Mouse (Mus musculus) G1E (cell line): ENCODE results near the gene Larp4b. TPM values are rescaled to one million over a fixed set of nuclear protein-coding genes. Genes with fewer than 3 reads are reported as not detected.

ENCODE experiments used
- ATAC-seq: 2 replicates; pipeline ENCODE4 v1.8.0; 2016; ENCODE audit warnings: mild to moderate bottlenecking; ENCODE audit not compliant: insufficient number of reproducible peaks, poor library complexity, low FRiP score, severe bottlenecking; ENCODE audit errors: extremely low read depth
- DNase-seq: peaks from one replicate; pipeline ENCODE4 v3.0.0; 2012; ENCODE audit warnings: low spot score
- H3K27me3 ChIP-seq: 2 replicates; pipeline ENCODE4 v1.6.1; 2012; ENCODE audit warnings: mild to moderate bottlenecking, low read length, inconsistent platforms; ENCODE audit not compliant: insufficient read depth
- H3K36me3 ChIP-seq: replicated peaks from 2 replicates; pipeline ENCODE3; 2012; ENCODE audit warnings: mild to moderate bottlenecking, inconsistent platforms
- H3K4me1 ChIP-seq: 2 replicates; pipeline ENCODE4 v1.6.1; 2012; ENCODE audit warnings: low read depth, low read length, inconsistent platforms, mixed read lengths; ENCODE audit not compliant: insufficient read depth
- H3K4me3 ChIP-seq: 2 replicates; pipeline ENCODE4 v1.5.1; 2012; ENCODE audit warnings: low read depth, mild to moderate bottlenecking, inconsistent platforms, low read length, moderate library complexity, mixed read lengths
- H3K9me3 ChIP-seq: replicated peaks from 2 replicates; pipeline ENCODE4 v1.6.1; 2012; ENCODE audit warnings: inconsistent platforms
- CTCF ChIP-seq: IDR thresholded peaks from 2 replicates; pipeline ENCODE4 v1.5.1; 2012; ENCODE audit warnings: low read depth, low read length, inconsistent platforms, mixed read lengths
- GATA1 ChIP-seq: IDR thresholded peaks from 2 replicates; pipeline ENCODE4 v1.6.1; 2012; ENCODE audit warnings: borderline replicate concordance, low read length, inconsistent platforms, mixed read lengths
- GATA2 ChIP-seq: IDR thresholded peaks from 2 replicates; pipeline ENCODE4 v1.6.1; 2012; ENCODE audit warnings: low read depth, low read length, inconsistent platforms, borderline replicate concordance
- POLR2AphosphoS5 ChIP-seq: IDR thresholded peaks from 2 replicates; pipeline ENCODE4 v1.6.1; 2012; ENCODE audit warnings: low read depth, low read length, inconsistent platforms; ENCODE audit not compliant: insufficient replicate concordance
- TAL1 ChIP-seq: conservative IDR thresholded peaks from 2 replicates; pipeline ENCODE4 v1.6.1; 2012; ENCODE audit warnings: low read depth, low read length, inconsistent platforms, mixed read lengths
- polyA plus RNA-seq: library from polyadenylated mRNA; stranded (reverse); fragments of >175 nt; gene quantifications from 2 replicates; pipeline ENCODE4 v1.2.3, GENCODE M21; 2012
- total RNA-seq, 2 experiments: library from RNA; stranded (forward) in 1 of 2; stranded (reverse) in 1 of 2; fragments of 200-1000 nt in 1 of 2; fragments of >200 nt in 1 of 2; fragmentation: Nextera tagmentation in 1 of 2; gene quantifications; 2 replicates each; pipeline ENCODE4 v1.2.3; 2014 to 2017

The Larp4b gene
- total and polyA plus RNA-seq, 3 experiments, result 66.3 to 233 (median 208) TPM

GRCm38 (mm10) chr13:9120835-9121542 is 27.3 kb downstream of the Larp4b start:
- H3K4me3 ChIP-seq, result no peak overlapping the region
- peaks cover 17% of the 10 kb centered on the region for H3K4me1 ChIP-seq
- DNase-seq (no peak), ATAC-seq (no peak)
- TF ChIP-seq POLR2AphosphoS5 (no peak), TAL1 (no peak), GATA2 (no peak), GATA1 (no peak), CTCF (no peak)
- no peaks in the 10 kb centered on the region for H3K9me3 ChIP-seq
- peaks cover 89% of the 10 kb centered on the region for H3K36me3 ChIP-seq
- H3K27me3 ChIP-seq, result no peaks in the 10 kb centered on the region

- DNase-seq (no peak), ATAC-seq (no peak)
- no peaks in the 10 kb centered on the region for H3K27me3 ChIP-seq
- peaks cover 11% of the 10 kb centered on the region for H3K4me1 ChIP-seq
- H3K36me3 ChIP-seq, result peaks cover 88% of the 10 kb centered on the region
- TF ChIP-seq TAL1 (no peak), GATA1 (no peak)
- no peaks in the 10 kb centered on the region for H3K9me3 ChIP-seq
- H3K4me3 ChIP-seq, result no peak overlapping the region
These were observed 28.4 kb downstream of the Larp4b start for GRCm38 (mm10) chr13:9122045-9122444.

- no peak for DNase-seq
- H3K4me3 ChIP-seq, result no peak overlapping the region
- peaks cover 90% of the 10 kb centered on the region for H3K36me3 ChIP-seq
These were observed 31.5 kb downstream of the Larp4b start for GRCm38 (mm10) chr13:9125193-9125592.

GRCm38 (mm10) chr13:9127715-9128114 is 34.0 kb downstream of the Larp4b start:
- Histone ChIP-seq H3K4me1 (peaks cover 10% of the 10 kb centered on the region), H3K36me3 (peaks cover 91% of the 10 kb centered on the region), H3K4me3 (no peak overlapping the region), H3K9me3 (no peaks in the 10 kb centered on the region), H3K27me3 (no peaks in the 10 kb centered on the region)
- ATAC-seq (no peak), DNase-seq (no peak)
- no peak for TF ChIP-seq GATA2
- TF ChIP-seq TAL1, result no peak
- TF ChIP-seq GATA1, result no peak
- no peak for TF ChIP-seq POLR2AphosphoS5
- TF ChIP-seq CTCF, result no peak

More at GRCm38 (mm10) chr13:9125193-9125592, 31.5 kb downstream of the Larp4b start:
- ATAC-seq, result no peak
- TF ChIP-seq GATA1, result no peak
- no peak for TF ChIP-seq TAL1
- no peak for TF ChIP-seq POLR2AphosphoS5
- no peak for TF ChIP-seq CTCF
- no peak for TF ChIP-seq GATA2
- no peaks in the 10 kb centered on the region for H3K27me3 ChIP-seq
- peaks cover 5% of the 10 kb centered on the region for H3K4me1 ChIP-seq
- no peaks in the 10 kb centered on the region for H3K9me3 ChIP-seq

GRCm38 (mm10) chr13:9128707-9129314 is 35.1 kb downstream of the Larp4b start:
- ATAC-seq (no peak), DNase-seq (no peak)
- Histone ChIP-seq H3K27me3 (no peaks in the 10 kb centered on the region), H3K9me3 (no peaks in the 10 kb centered on the region), H3K4me3 (no peak overlapping the region), H3K4me1 (peaks cover 10% of the 10 kb centered on the region), H3K36me3 (peaks cover 90% of the 10 kb centered on the region)
- TF ChIP-seq GATA2, result no peak
- no peak for TF ChIP-seq TAL1
- TF ChIP-seq GATA1, result no peak
- no peak for TF ChIP-seq POLR2AphosphoS5
- no peak for TF ChIP-seq CTCF

GRCm38 (mm10) chr13:9134421-9134820 is 40.7 kb downstream of the Larp4b start:
- no peaks in the 10 kb centered on the region for H3K9me3 ChIP-seq
- ATAC-seq (no peak), DNase-seq (no peak)
- no peak for TF ChIP-seq POLR2AphosphoS5
- no peak for TF ChIP-seq GATA1
- TF ChIP-seq TAL1, result no peak
- no peak for TF ChIP-seq CTCF
- no peak for TF ChIP-seq GATA2
- H3K4me3 ChIP-seq, result no peak overlapping the region
- H3K27me3 ChIP-seq, result no peaks in the 10 kb centered on the region
- peaks cover 89% of the 10 kb centered on the region for H3K36me3 ChIP-seq
- H3K4me1 ChIP-seq, result peaks cover 12% of the 10 kb centered on the region
